In genomic region chr17:92210730-92211129, GRCm38 (mm10) we compare ENCODE assay signal across 9 mouse cellular contexts.
DNase-seq lines count a peak whose midpoint lies in the region; ATAC-seq lines count a peak whose summit lies in the region.
"Had no signal": no experiment of that assay in that cellular context is flagged by ENCODE, and none has a peak within 500 bp of the region (broad histone marks: within the 10 kb centered on the region; RNA-seq: fewer than 3 reads in every experiment).

No protein-coding gene starts in this region.

- no peak overlapping the region for H3K9ac ChIP-seq in limb, embryonic 13.5 days

- no peaks in the 10 kb centered on the region for H3K4me1 ChIP-seq in limb, embryonic 13.5 days
- no peaks in the 10 kb centered on the region for H3K4me1 ChIP-seq in heart, embryonic 10.5 days

- no peak overlapping the region for H3K27ac ChIP-seq in limb, embryonic 13.5 days
- H3K27ac ChIP-seq in heart, embryonic 10.5 days: no peak overlapping the region

- no peak overlapping the region for H3K4me2 ChIP-seq in limb, embryonic 13.5 days (replicated peaks)

- 0 out of 2 replicates have a peak, but pooled peaks have one; percentile 64 for ATAC-seq in limb, embryonic 13.5 days (ENCODE audit: low FRiP score, low read depth)

- no peaks in the 10 kb centered on the region for H3K36me3 ChIP-seq in limb, embryonic 13.5 days
- no peaks in the 10 kb centered on the region for H3K36me3 ChIP-seq in heart, embryonic 10.5 days

- H3K9me3 ChIP-seq in limb, embryonic 13.5 days: no peaks in the 10 kb centered on the region
- no peaks in the 10 kb centered on the region for H3K9me3 ChIP-seq in heart, embryonic 10.5 days

- H3K4me3 ChIP-seq in limb, embryonic 13.5 days: no peak overlapping the region
- H3K4me3 ChIP-seq in heart, embryonic 10.5 days: no peak overlapping the region
- H3K4me3 ChIP-seq: myocyte had no signal

- DNase-seq in layer of hippocampus, adult 18-20 months (ENCODE audit: low spot score in 2 of 2): peak; percentile 1 to 30
- DNase-seq in layer of hippocampus, postnatal 25 days (ENCODE audit: extremely low spot score in 1 of 2, low spot score in 1 of 2): no peak
- DNase-seq in R1 (ENCODE audit: low read depth, low spot score): peak; percentile 54
- DNase-seq in embryo, embryonic 9.5 days (ENCODE audit: extremely low spot score): peak; percentile 10
- no peak for DNase-seq in heart, embryonic 10.5 days (ENCODE audit: low spot score)
- no peak for DNase-seq in gastrocnemius, postnatal 4 days (ENCODE audit: low spot score in 2 of 2)
- DNase-seq: heart, adult 11 months had no signal

- no peaks in the 10 kb centered on the region for H3K27me3 ChIP-seq in limb, embryonic 13.5 days
- H3K27me3 ChIP-seq in heart, embryonic 10.5 days (ENCODE audit: insufficient read depth, poor library complexity, severe bottlenecking): no peaks in the 10 kb centered on the region

Comparison
In these comparisons a context has a peak if more than half of its experiments do, and no peak if none do; other contexts are left out.
1. DNase-seq: peak in layer of hippocampus, adult 18-20 months (2 of 2), R1 (single experiment) and embryo, embryonic 9.5 days (single experiment); none in layer of hippocampus, postnatal 25 days (0 of 2), heart, embryonic 10.5 days (single experiment) and gastrocnemius, postnatal 4 days (0 of 2).